Mouse (Mus musculus) stomach, embryonic 15.5 days (tissue): ENCODE data around the gene Sarnp. TPM values are rescaled to one million over a fixed set of nuclear protein-coding genes. Genes with fewer than 3 reads are reported as not detected.
A peak's percentile ranks its signal among the peaks of the same experiment; 100 is the strongest.

Experiments
- ATAC-seq: fragments of 200-750 bp; cut with Nextera tagmentation; 2 replicates; pipeline ENCODE4 v1.8.0; 2017; ENCODE audit warnings: low read depth, moderate number of reproducible peaks, moderate TSS enrichment; ENCODE audit not compliant: insufficient read depth, low FRiP score
- H3K27ac ChIP-seq: fragments of 300-500 bp; sonication (generic); 2 replicates; pipeline ENCODE4 v1.5.1; 2015; ENCODE audit warnings: mild to moderate bottlenecking, inconsistent platforms
- H3K27me3 ChIP-seq: fragments of 300-500 bp; sonication (generic); replicated peaks from 2 replicates; pipeline ENCODE4 v1.6.1; 2015; ENCODE audit warnings: inconsistent platforms
- H3K36me3 ChIP-seq: fragments of 300-500 bp; sonication (generic); 2 replicates; pipeline ENCODE4 v1.6.1; 2015; ENCODE audit warnings: inconsistent platforms
- H3K4me1 ChIP-seq: fragments of 300-500 bp; sonication (generic); 2 replicates; pipeline ENCODE4 v1.6.1; 2015; ENCODE audit warnings: inconsistent platforms
- H3K4me2 ChIP-seq: fragments of 300-500 bp; sonication (generic); 2 replicates; pipeline ENCODE4 v1.6.1; 2015; ENCODE audit warnings: mild to moderate bottlenecking, inconsistent platforms
- H3K4me3 ChIP-seq: fragments of 300-500 bp; sonication (generic); replicated peaks from 2 replicates; pipeline ENCODE4 v1.5.1; 2015; ENCODE audit warnings: inconsistent platforms
- H3K9ac ChIP-seq: fragments of 300-500 bp; sonication (generic); 2 replicates; pipeline ENCODE4 v1.6.1; 2015; ENCODE audit warnings: inconsistent platforms
- H3K9me3 ChIP-seq: fragments of 300-500 bp; sonication (generic); 2 replicates; pipeline ENCODE4 v1.6.1; 2016; ENCODE audit warnings: inconsistent platforms
- WGBS: fragments of 180-500 bp; shearing (Covaris S2); methylation state at CpG from one replicate; pipeline ENCODE4 v1.1.7; 2015; 5-methylcytosine and 5-hydroxymethylcytosine counted together
- polyA plus RNA-seq: library from polyadenylated mRNA; unstranded; fragments of >200 nt; fragmentation: Nextera tagmentation; extraction: Ambion mirVana; gene quantifications from 2 replicates; pipeline ENCODE4 v1.2.1, GENCODE M21; 2015

Sarnp gene
- polyA plus RNA-seq, 1 experiment from 2014 or later: 187 TPM

GRCm38 (mm10) chr10:128801981-128802495, 15.1 kb upstream of the Sarnp start:
- H3K4me3 ChIP-seq: no peak overlapping the region
- peaks cover 27% of the 10 kb centered on the region for H3K4me1 ChIP-seq
- peaks cover 3% of the 10 kb centered on the region; the same call in 1 of the 2 replicates for H3K36me3 ChIP-seq
- ATAC-seq: no peak
- 90% methylated on average over 16 of the region's 16 CpGs for WGBS
- H3K9ac ChIP-seq: no peak overlapping the region
- no peak overlapping the region for H3K27ac ChIP-seq
- H3K27me3 ChIP-seq: no peaks in the 10 kb centered on the region
- H3K4me2 ChIP-seq: no peak overlapping the region
- no peaks in the 10 kb centered on the region for H3K9me3 ChIP-seq

- H3K4me1 ChIP-seq: peaks cover 36% of the 10 kb centered on the region
- H3K27me3 ChIP-seq: no peaks in the 10 kb centered on the region
- H3K27ac ChIP-seq: peak overlapping the region; percentile 98
- H3K4me3 ChIP-seq: peak overlapping the region; percentile 69
- H3K4me2 ChIP-seq: peak overlapping the region; percentile 77
- 50% methylated on average over 4 of the region's 4 CpGs for WGBS
- H3K36me3 ChIP-seq: peaks cover 3% of the 10 kb centered on the region; the same call in 1 of the 2 replicates
- no peaks in the 10 kb centered on the region for H3K9me3 ChIP-seq
- no peak for ATAC-seq
- no peak overlapping the region for H3K9ac ChIP-seq
Measured at GRCm38 (mm10) chr10:128802956-128803355, 14.2 kb upstream of the Sarnp start.

- Histone ChIP-seq H3K4me1 (peaks cover 39% of the 10 kb centered on the region), H3K4me2 (peak overlapping the region; percentile 77), H3K9me3 (no peaks in the 10 kb centered on the region), H3K27ac (peak overlapping the region; percentile 98), H3K9ac (peak overlapping the region; percentile 73; the same call in 1 of the 2 replicates), H3K36me3 (peaks cover 3% of the 10 kb centered on the region; the same call in 1 of the 2 replicates), H3K27me3 (no peaks in the 10 kb centered on the region), H3K4me3 (peak overlapping the region; percentile 69)
- 10% methylated on average over 6 of the region's 6 CpGs for WGBS
- ATAC-seq: no peak
Measured at GRCm38 (mm10) chr10:128803361-128803760, 13.8 kb upstream of the Sarnp start.

GRCm38 (mm10) chr10:128803771-128804270, 13.3 kb upstream of the Sarnp start, which contains the start of gene Dnajc14:
TSS of gene Dnajc14 (plus strand) at chr10:128804062.
- peak within 1 kb of the TSS; percentile 98 for H3K27ac ChIP-seq
- WGBS: under 1% methylated on average over 14 of the region's 14 CpGs
- H3K4me2 ChIP-seq: peak within 1 kb of the TSS; percentile 77
- peak within 1 kb of the TSS; percentile 73 for H3K9ac ChIP-seq
- ATAC-seq: no peak
- H3K36me3 ChIP-seq: peaks cover 3% of the 10 kb centered on the region; the same call in 1 of the 2 replicates
- peak within 1 kb of the TSS; percentile 69 for H3K4me3 ChIP-seq
- H3K4me1 ChIP-seq: peaks cover 44% of the 10 kb centered on the region
- H3K27me3 ChIP-seq: no peaks in the 10 kb centered on the region
- no peaks in the 10 kb centered on the region for H3K9me3 ChIP-seq

- Histone ChIP-seq H3K36me3 (peaks cover 6% of the 10 kb centered on the region; the same call in 1 of the 2 replicates), H3K4me3 (peak within 1 kb of the TSS; percentile 69), H3K27me3 (no peaks in the 10 kb centered on the region), H3K4me1 (peaks cover 46% of the 10 kb centered on the region), H3K4me2 (peak within 1 kb of the TSS; percentile 77), H3K9me3 (no peaks in the 10 kb centered on the region), H3K27ac (peak within 1 kb of the TSS; percentile 98), H3K9ac (peak within 1 kb of the TSS; percentile 73)
- WGBS: under 1% methylated on average over 28 of the region's 28 CpGs
- peak; percentile 47 for ATAC-seq
Measured at GRCm38 (mm10) chr10:128804271-128805091, 12.7 kb upstream of the Sarnp start, which contains the start of gene Tmem198b. TSS of gene Tmem198b (minus strand) at chr10:128804370.

- H3K4me1 ChIP-seq: peaks cover 46% of the 10 kb centered on the region
- H3K4me2 ChIP-seq: peak overlapping the region; percentile 77
Measured at GRCm38 (mm10) chr10:128805092-128806000, 11.8 kb upstream of the Sarnp start.

GRCm38 (mm10) chr10:128806086-128806485, 11.0 kb upstream of the Sarnp start:
- H3K4me3 ChIP-seq: peak overlapping the region; percentile 69
- peak overlapping the region; percentile 17; the same call in 1 of the 2 replicates for H3K9ac ChIP-seq
- ATAC-seq: no peak
- H3K4me1 ChIP-seq: peaks cover 46% of the 10 kb centered on the region
- no peaks in the 10 kb centered on the region for H3K9me3 ChIP-seq
- no peaks in the 10 kb centered on the region for H3K27me3 ChIP-seq
- H3K36me3 ChIP-seq: peaks cover 4% of the 10 kb centered on the region; the same call in 1 of the 2 replicates
- H3K4me2 ChIP-seq: peak overlapping the region; percentile 77
- 44% methylated on average over 6 of the region's 6 CpGs for WGBS
- H3K27ac ChIP-seq: peak overlapping the region; percentile 98; the same call in 1 of the 2 replicates

More at GRCm38 (mm10) chr10:128805092-128806000, 11.8 kb upstream of the Sarnp start:
- WGBS: under 1% methylated on average over 70 of the region's 70 CpGs
- no peaks in the 10 kb centered on the region for H3K9me3 ChIP-seq
- peak overlapping the region; percentile 73 for H3K9ac ChIP-seq
- H3K27me3 ChIP-seq: no peaks in the 10 kb centered on the region
- H3K27ac ChIP-seq: peak overlapping the region; percentile 98
- H3K36me3 ChIP-seq: peaks cover 7% of the 10 kb centered on the region; the same call in 1 of the 2 replicates
- ATAC-seq: peak; percentile 95
- H3K4me3 ChIP-seq: peak overlapping the region; percentile 69

GRCm38 (mm10) chr10:128807018-128807417, 10.1 kb upstream of the Sarnp start:
- Histone ChIP-seq H3K36me3 (peaks cover 4% of the 10 kb centered on the region; the same call in 1 of the 2 replicates), H3K4me1 (peaks cover 44% of the 10 kb centered on the region), H3K27me3 (no peaks in the 10 kb centered on the region), H3K9ac (0 out of 2 replicates have a peak overlapping the region, but pooled peaks have one; percentile 12), H3K4me3 (peak overlapping the region; percentile 69), H3K9me3 (no peaks in the 10 kb centered on the region), H3K27ac (no peak overlapping the region), H3K4me2 (peak overlapping the region; percentile 77)
- no peak for ATAC-seq
- whole genome bisulfite sequencing: 91% methylated on average over 8 of the region's 8 CpGs

- Histone ChIP-seq H3K36me3 (peaks cover 19% of the 10 kb centered on the region), H3K4me1 (peaks cover 4% of the 10 kb centered on the region; the same call in 1 of the 2 replicates), H3K4me2 (no peak overlapping the region), H3K9me3 (no peaks in the 10 kb centered on the region), H3K4me3 (no peak overlapping the region), H3K27me3 (no peaks in the 10 kb centered on the region), H3K27ac (no peak overlapping the region), H3K9ac (no peak overlapping the region)
- ATAC-seq: no peak
- WGBS: 87% methylated on average over 4 of the region's 4 CpGs
Measured at GRCm38 (mm10) chr10:128820217-128820616, 3.1 kb downstream of the Sarnp start.

- Histone ChIP-seq H3K9ac (peak within 1 kb of the TSS; percentile 80), H3K27ac (peak within 1 kb of the TSS; percentile 60; the same call in 1 of the 2 replicates), H3K9me3 (no peaks in the 10 kb centered on the region), H3K27me3 (no peaks in the 10 kb centered on the region), H3K4me2 (peak within 1 kb of the TSS; percentile 61), H3K36me3 (peaks cover 17% of the 10 kb centered on the region), H3K4me1 (peaks cover 4% of the 10 kb centered on the region; the same call in 1 of the 2 replicates), H3K4me3 (peak within 1 kb of the TSS; percentile 91)
- ATAC-seq: peak; percentile 99
- under 1% methylated on average over 46 of the region's 46 CpGs for WGBS
Measured at GRCm38 (mm10) chr10:128821358-128822056, 4.4 kb downstream of the Sarnp start, which contains the start of gene Ormdl2. TSS of gene Ormdl2 (minus strand) at chr10:128821645.
